Mouse (Mus musculus) MEL (cell line): ENCODE measurements around the gene Matn1. TPM values are rescaled to one million over a fixed set of nuclear protein-coding genes. Genes with fewer than 3 reads are reported as not detected.

Experiments used
- DNase-seq: peaks from one replicate; pipeline ENCODE4 v3.0.0; 2011; ENCODE audit warnings: low read depth, low spot score
- H3K27ac ChIP-seq: 2 replicates; pipeline ENCODE4 v1.5.1; 2012; ENCODE audit warnings: low read depth, mild to moderate bottlenecking, control low read depth, low read length, moderate library complexity; ENCODE audit not compliant: control insufficient read depth
- H3K27me3 ChIP-seq, 2 experiments: fragments of 150-350 bp in 1 of 2; sonication (generic) in 1 of 2; 2 replicates each; pipeline ENCODE4 v1.6.1; 2012; ENCODE audit warnings: low read length in 2 of 2, mild to moderate bottlenecking in 2 of 2, improper control_type of control experiment in 1 of 2, moderate library complexity in 1 of 2; ENCODE audit not compliant: insufficient read depth in 2 of 2, control insufficient read depth in 1 of 2
- H3K36me3 ChIP-seq, 2 experiments: 2 replicates each; pipeline ENCODE4 v1.6.1; 2012 to 2014; ENCODE audit warnings: low read length in 2 of 2, improper control_type of control experiment in 1 of 2, inconsistent platforms in 1 of 2, mild to moderate bottlenecking in 1 of 2; ENCODE audit not compliant: insufficient read depth in 2 of 2, control insufficient read depth in 1 of 2
- H3K4me1 ChIP-seq, 2 experiments: fragments of 150-350 bp in 1 of 2; sonication (generic) in 1 of 2; 2 replicates each; pipeline ENCODE4 v1.6.1; 2012; ENCODE audit warnings: low read length in 2 of 2, improper control_type of control experiment in 1 of 2, mild to moderate bottlenecking in 1 of 2; ENCODE audit not compliant: insufficient read depth in 2 of 2, control insufficient read depth in 1 of 2
- H3K4me3 ChIP-seq, 2 experiments: fragments of 150-350 bp in 1 of 2; sonication (generic) in 1 of 2; 2 replicates each; pipeline ENCODE4 v1.5.1; 2012; ENCODE audit warnings: low read depth in 2 of 2, low read length in 2 of 2, mild to moderate bottlenecking in 2 of 2, moderate library complexity in 2 of 2, control low read depth in 1 of 2, improper control_type of control experiment in 1 of 2; ENCODE audit not compliant: control insufficient read depth in 1 of 2, insufficient read depth in 1 of 2
- H3K79me2 ChIP-seq: 2 replicates; pipeline ENCODE4 v1.6.1; 2012; ENCODE audit warnings: mild to moderate bottlenecking, low read length, moderate library complexity; ENCODE audit not compliant: control insufficient read depth, poor library complexity, insufficient read depth
- H3K9ac ChIP-seq: 2 replicates; pipeline ENCODE4 v1.6.1; 2012; ENCODE audit warnings: low read depth, mild to moderate bottlenecking, control low read depth, low read length, moderate library complexity; ENCODE audit not compliant: control insufficient read depth, poor library complexity, severe bottlenecking
- H3K9me3 ChIP-seq: fragments of 150-350 bp; sonication (generic); replicated peaks from 2 replicates; pipeline ENCODE4 v1.6.1; 2012; ENCODE audit warnings: mild to moderate bottlenecking, low read length, improper control_type of control experiment, moderate library complexity; ENCODE audit not compliant: insufficient read depth
- CHD2 ChIP-seq: IDR thresholded peaks from 2 replicates; pipeline ENCODE4 v1.6.1; 2011; ENCODE audit warnings: low read length, improper control_type of control experiment
- CTCF ChIP-seq, 3 experiments: IDR thresholded peaks in 2 of 3; conservative IDR thresholded peaks in 1 of 3; 2 replicates each; pipeline ENCODE4 v1.5.1; 2011 to 2012; ENCODE audit warnings: low read length in 3 of 3, low read depth in 2 of 3, mild to moderate bottlenecking in 2 of 3, improper control_type of control experiment in 1 of 3, inconsistent platforms in 1 of 3, mixed read lengths in 1 of 3, moderate library complexity in 1 of 3; ENCODE audit not compliant: control insufficient read depth in 1 of 3, insufficient read depth in 1 of 3, poor library complexity in 1 of 3, severe bottlenecking in 1 of 3
- EP300 ChIP-seq, 2 experiments: IDR thresholded peaks; 2 replicates each; pipeline ENCODE4 v1.6.1; 2011; ENCODE audit warnings: improper control_type of control experiment in 2 of 2, low read length in 2 of 2, low read depth in 1 of 2, mild to moderate bottlenecking in 1 of 2
- ETS1 ChIP-seq: IDR thresholded peaks from 2 replicates; pipeline ENCODE4 v1.6.1; 2012; ENCODE audit warnings: low read depth, mild to moderate bottlenecking, inconsistent platforms, low read length, improper control_type of control experiment, moderate library complexity
- GATA1 ChIP-seq: IDR thresholded peaks from 2 replicates; pipeline ENCODE4 v1.6.1; 2011; ENCODE audit warnings: low read depth, low read length, improper control_type of control experiment
- HCFC1 ChIP-seq: IDR thresholded peaks from 2 replicates; pipeline ENCODE4 v1.6.1; 2012; ENCODE audit warnings: low read depth, mild to moderate bottlenecking, inconsistent platforms, low read length, improper control_type of control experiment, moderate library complexity
- KAT2A ChIP-seq: conservative IDR thresholded peaks from 2 replicates; pipeline ENCODE4 v1.6.1; 2012; ENCODE audit warnings: low read depth, low read length, improper control_type of control experiment, inconsistent platforms
- MAFK ChIP-seq: IDR thresholded peaks from 2 replicates; pipeline ENCODE4 v1.6.1; 2011; ENCODE audit warnings: low read depth, mild to moderate bottlenecking, low read length, improper control_type of control experiment, borderline replicate concordance
- MAX ChIP-seq: IDR thresholded peaks from 2 replicates; pipeline ENCODE4 v1.6.1; 2011; ENCODE audit warnings: low read length, improper control_type of control experiment
- MAZ ChIP-seq: IDR thresholded peaks from 2 replicates; pipeline ENCODE4 v1.6.1; 2012; ENCODE audit warnings: low read depth, mild to moderate bottlenecking, inconsistent platforms, low read length, improper control_type of control experiment
- MEF2A ChIP-seq: IDR thresholded peaks from 2 replicates; pipeline ENCODE4 v1.6.1; 2014; ENCODE audit warnings: low read depth, mild to moderate bottlenecking, inconsistent platforms, low read length, improper control_type of control experiment; ENCODE audit not compliant: poor library complexity, insufficient replicate concordance, severe bottlenecking; ENCODE audit errors: extremely low read depth
- MYB ChIP-seq: IDR thresholded peaks from 2 replicates; pipeline ENCODE4 v1.6.1; 2011; ENCODE audit warnings: mild to moderate bottlenecking, low read depth, low read length, improper control_type of control experiment
- NRF1 ChIP-seq: IDR thresholded peaks from 2 replicates; pipeline ENCODE4 v1.6.1; 2014; ENCODE audit warnings: low read depth, mild to moderate bottlenecking, inconsistent platforms, low read length, improper control_type of control experiment, moderate library complexity; ENCODE audit not compliant: poor library complexity, insufficient read depth, severe bottlenecking
- POLR2A ChIP-seq, 2 experiments: IDR thresholded peaks; 2 replicates each; pipeline ENCODE4 v1.6.1; 2011 to 2012; ENCODE audit warnings: low read length in 2 of 2, mild to moderate bottlenecking in 2 of 2, control low read depth in 1 of 2, improper control_type of control experiment in 1 of 2, low read depth in 1 of 2, moderate library complexity in 1 of 2; ENCODE audit not compliant: control insufficient read depth in 1 of 2, insufficient read depth in 1 of 2, poor library complexity in 1 of 2
- RAD21 ChIP-seq: IDR thresholded peaks from 2 replicates; pipeline ENCODE4 v1.6.1; 2011; ENCODE audit warnings: mild to moderate bottlenecking, low read depth, low read length, improper control_type of control experiment
- SIN3A ChIP-seq: IDR thresholded peaks from 2 replicates; pipeline ENCODE4 v1.6.1; 2012; ENCODE audit warnings: low read length, improper control_type of control experiment, inconsistent platforms
- SMC3 ChIP-seq: IDR thresholded peaks from 2 replicates; pipeline ENCODE4 v1.6.1; 2011; ENCODE audit warnings: low read depth, low read length, improper control_type of control experiment
- TAL1 ChIP-seq: IDR thresholded peaks from 2 replicates; pipeline ENCODE4 v1.6.1; 2012; ENCODE audit warnings: mild to moderate bottlenecking, inconsistent platforms, low read length, moderate library complexity, mixed read lengths
- USF1 ChIP-seq: IDR thresholded peaks from 2 replicates; pipeline ENCODE4 v1.6.1; 2014; ENCODE audit warnings: low read depth, mild to moderate bottlenecking, inconsistent platforms, low read length, improper control_type of control experiment, moderate library complexity
- ZMIZ1 ChIP-seq: IDR thresholded peaks from 2 replicates; pipeline ENCODE4 v1.6.1; 2012; ENCODE audit warnings: low read depth, mild to moderate bottlenecking, inconsistent platforms, low read length, improper control_type of control experiment, moderate library complexity
- ZNF384 ChIP-seq: IDR thresholded peaks from 2 replicates; pipeline ENCODE4 v1.6.1; 2012; ENCODE audit warnings: low read depth, mild to moderate bottlenecking, inconsistent platforms, low read length, improper control_type of control experiment
- polyA plus RNA-seq, 2 experiments: library from polyadenylated mRNA; stranded (reverse) in 1 of 2; unstranded in 1 of 2; fragments of >175 nt in 1 of 2; fragments of >200 nt in 1 of 2; gene quantifications; 2 replicates each; pipeline versions ENCODE4 v1.2.1 to v1.2.4; 2012; ENCODE audit warnings: low replicate concordance in 2 of 2, low read depth in 1 of 2; ENCODE audit not compliant: insufficient read length in 2 of 2, insufficient read depth in 1 of 2, missing spikeins in 1 of 2
- total RNA-seq: library from RNA; depleted of rRNA; stranded (reverse); fragments of 300-350 nt; gene quantifications from 2 replicates; pipeline ENCODE4 v1.2.3, GENCODE M21; 2012

Gene Matn1
- total and polyA plus RNA-seq, 3 experiments: not detected

DNA sequence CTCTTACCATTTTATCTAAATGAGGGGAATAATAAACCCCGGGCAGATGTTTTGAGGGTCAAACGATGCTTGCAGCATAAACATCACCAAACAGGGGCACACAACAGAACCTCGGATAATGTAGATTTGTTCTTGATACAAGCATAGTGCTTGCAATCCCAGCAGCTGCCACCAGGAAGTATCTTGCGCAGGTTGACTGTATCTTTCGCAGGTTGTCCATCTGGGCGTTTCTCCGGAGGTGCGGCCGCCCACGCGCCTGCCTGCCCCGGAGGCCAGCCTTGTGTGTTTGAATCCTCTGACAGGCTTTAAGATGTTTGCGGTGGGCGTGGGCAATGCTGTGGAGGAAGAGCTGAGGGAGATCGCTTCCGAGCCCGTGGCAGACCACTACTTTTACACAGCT is 8.3 kb downstream of the Matn1 start:
- H3K4me3 ChIP-seq: no peak overlapping the region
- no peak overlapping the region for H3K9ac ChIP-seq
- TF ChIP-seq ZMIZ1 (no peak), POLR2A (IDR thresholded peaks at IDR 0.05; ENCODE audit: control insufficient read depth in 1 of 2, insufficient read depth in 1 of 2, low read depth in 1 of 2, low read length in 2 of 2, poor library complexity in 1 of 2) (no peak), SMC3 (peak; percentile 16; the same call in 1 of the 2 replicates), CHD2 (no peak), ETS1 (no peak), MEF2A (no peak), KAT2A (no peak), NRF1 (no peak), TAL1 (no peak), HCFC1 (no peak), MAZ (no peak), CTCF (IDR thresholded peaks at IDR 0.05 in 2 of 3, conservative IDR thresholded peaks at IDR 0.05 in 1 of 3; ENCODE audit: control insufficient read depth in 1 of 3, insufficient read depth in 1 of 3, low read depth in 2 of 3, low read length in 3 of 3, poor library complexity in 1 of 3, severe bottlenecking in 1 of 3) (peak; percentile 18 to 41 (median 35); a peak in 3 of 6 replicates)
- H3K9me3 ChIP-seq: no peaks in the 10 kb centered on the region
- no peaks in the 10 kb centered on the region for H3K79me2 ChIP-seq
- no peak overlapping the region for H3K27ac ChIP-seq
- no peaks in the 10 kb centered on the region; a peak in 1 of 4 replicates for H3K27me3 ChIP-seq
- DNase-seq: peak; percentile 62
- H3K36me3 ChIP-seq: no peaks in the 10 kb centered on the region
- no peaks in the 10 kb centered on the region for H3K4me1 ChIP-seq

DNA sequence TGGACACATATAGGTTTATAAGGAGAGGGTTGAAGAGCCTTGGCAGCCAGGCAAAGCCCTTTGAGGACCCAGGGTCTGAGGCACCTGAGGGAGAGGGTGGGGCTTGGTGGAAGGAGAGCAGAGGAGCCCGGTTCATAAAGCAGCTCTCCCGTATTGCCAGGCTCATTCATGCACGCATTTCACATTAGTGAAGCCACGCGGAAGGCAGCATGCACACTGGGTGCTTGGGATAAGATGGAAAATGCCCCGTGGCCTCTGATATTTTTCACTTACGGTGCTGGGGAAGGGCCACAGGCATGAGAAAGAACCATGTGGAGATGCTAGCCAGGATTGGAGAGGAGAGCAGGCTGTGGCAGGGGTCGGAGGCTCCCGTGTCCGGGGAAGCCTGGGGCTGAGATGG is 13.0 kb downstream of the Matn1 start:
- Histone ChIP-seq H3K36me3 (no peaks in the 10 kb centered on the region), H3K4me3 (no peak overlapping the region), H3K9ac (no peak overlapping the region), H3K9me3 (no peaks in the 10 kb centered on the region), H3K4me1 (no peaks in the 10 kb centered on the region), H3K27me3 (no peaks in the 10 kb centered on the region), H3K79me2 (no peaks in the 10 kb centered on the region), H3K27ac (no peak overlapping the region)
- TF ChIP-seq MAZ (no peak), HCFC1 (no peak), MEF2A (no peak), USF1 (no peak), ETS1 (no peak), MYB (no peak), TAL1 (no peak), RAD21 (no peak), EP300 (IDR thresholded peaks at IDR 0.05; ENCODE audit: low read depth in 1 of 2, low read length in 2 of 2) (no peak), MAX (no peak), ZMIZ1 (no peak), ZNF384 (no peak), GATA1 (no peak), POLR2A (IDR thresholded peaks at IDR 0.05; ENCODE audit: control insufficient read depth in 1 of 2, insufficient read depth in 1 of 2, low read depth in 1 of 2, low read length in 2 of 2, poor library complexity in 1 of 2) (no peak), MAFK (no peak), CTCF (IDR thresholded peaks at IDR 0.05 in 2 of 3, conservative IDR thresholded peaks at IDR 0.05 in 1 of 3; ENCODE audit: control insufficient read depth in 1 of 3, insufficient read depth in 1 of 3, low read depth in 2 of 3, low read length in 3 of 3, poor library complexity in 1 of 3, severe bottlenecking in 1 of 3) (no peak), SMC3 (no peak), SIN3A (no peak)
- no peak for DNase-seq
